Mouse (Mus musculus): Measurements from ENCODE around the gene Wdhd1.

DNA sequence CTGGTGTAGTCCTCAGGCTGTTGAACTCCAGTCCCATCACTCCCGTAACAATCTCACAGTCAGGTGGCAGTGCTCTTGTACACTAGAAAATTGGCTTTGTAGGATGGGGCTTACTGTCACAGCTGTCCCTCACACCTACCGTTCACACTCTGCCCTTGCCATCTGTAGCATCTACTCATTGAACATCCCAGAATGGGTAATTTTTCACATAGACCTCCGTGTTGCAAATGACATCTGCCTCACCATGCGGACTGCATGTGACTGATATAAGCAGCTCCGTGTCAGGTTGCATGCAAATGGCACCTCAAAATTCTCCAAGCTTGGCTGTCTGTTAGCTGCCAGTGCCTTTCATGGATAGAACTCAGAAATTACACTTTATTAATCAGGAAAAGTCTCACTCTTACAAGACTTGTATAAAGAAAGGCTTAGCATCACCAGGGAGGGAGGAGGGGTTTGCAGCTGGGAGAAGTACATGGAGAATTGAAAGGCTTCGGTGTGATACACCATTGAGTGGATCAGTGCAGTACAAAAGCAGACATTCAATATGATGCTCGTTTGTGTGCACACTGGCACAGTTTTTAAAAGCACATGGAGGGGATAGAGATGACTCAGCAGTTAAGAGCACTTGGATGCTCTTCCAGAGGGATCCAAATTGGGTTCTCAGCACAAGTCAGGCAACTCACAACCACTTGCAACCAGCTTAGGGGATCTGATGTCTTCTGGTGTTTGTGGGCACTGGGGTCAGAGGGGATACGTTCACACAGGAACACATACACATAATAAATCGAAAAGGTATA, 49.5 kb upstream of the Wdhd1 start:
- TF ChIP-seq CTCF (IDR thresholded peaks at IDR 0.05) (no peak), EP300 (IDR thresholded peaks at IDR 0.05) (no peak)

All from lung, postnatal 0 days (tissue).